Mouse (Mus musculus): ENCODE results near the gene Ehmt2. TPM values are rescaled to one million over a fixed set of nuclear protein-coding genes. Genes with fewer than 3 reads are reported as not detected.
A peak's percentile ranks its signal among the peaks of the same experiment; 100 is the strongest.

The Ehmt2 gene
- polyA plus RNA-seq, 1 experiment, result 372 TPM

GRCm38 (mm10) chr17:34931735-34932098 lies 33.4 kb downstream of the Ehmt2 start:
- Histone ChIP-seq H3K4me3 (ENCODE audit: control insufficient read depth, insufficient read depth, low read length) (peak overlapping the region; percentile 63), H3K36me3 (ENCODE audit: control insufficient read depth, insufficient read depth, low read length) (peaks cover 8% of the 10 kb centered on the region), H3K27me3 (ENCODE audit: control insufficient read depth, insufficient read depth, low read length) (no peaks in the 10 kb centered on the region), H3K27ac (ENCODE audit: control insufficient read depth, insufficient read depth, low read length) (peak overlapping the region; percentile 55), H3K4me1 (replicated peaks; ENCODE audit: control insufficient read depth, insufficient read depth, low read length) (peaks cover 10% of the 10 kb centered on the region)
- TF ChIP-seq CTCF (IDR thresholded peaks at IDR 0.05; ENCODE audit: borderline replicate concordance, control insufficient read depth, extremely low read depth, insufficient read depth, low read length, poor library complexity) (no peak), POLR2A (IDR thresholded peaks at IDR 0.05; ENCODE audit: control insufficient read depth, extremely low read depth, insufficient read depth, low read length, poor library complexity) (no peak)
- WGBS, result 10% methylated on average over 14 of the region's 14 CpGs
- DNase-seq, result peak; percentile 61

- Histone ChIP-seq H3K27ac (ENCODE audit: control insufficient read depth, insufficient read depth, low read length) (peak overlapping the region; percentile 55), H3K4me3 (ENCODE audit: control insufficient read depth, insufficient read depth, low read length) (peak overlapping the region; percentile 63)
Observed at GRCm38 (mm10) chr17:34932287-34932686, 34.0 kb downstream of the Ehmt2 start.

GRCm38 (mm10) chr17:34934031-34934430 lies 35.8 kb downstream of the Ehmt2 start:
- peaks cover 10% of the 10 kb centered on the region for H3K4me1 ChIP-seq (replicated peaks; ENCODE audit: control insufficient read depth, insufficient read depth, low read length)
- no peaks in the 10 kb centered on the region for H3K27me3 ChIP-seq (ENCODE audit: control insufficient read depth, insufficient read depth, low read length)
- no peak overlapping the region for H3K27ac ChIP-seq (ENCODE audit: control insufficient read depth, insufficient read depth, low read length)
- no peak overlapping the region for H3K4me3 ChIP-seq (ENCODE audit: control insufficient read depth, insufficient read depth, low read length)
- H3K36me3 ChIP-seq (ENCODE audit: control insufficient read depth, insufficient read depth, low read length), result peaks cover 8% of the 10 kb centered on the region
- WGBS, result 97% methylated on average over 24 of the region's 24 CpGs
- DNase-seq, result no peak
- TF ChIP-seq POLR2A (IDR thresholded peaks at IDR 0.05; ENCODE audit: control insufficient read depth, extremely low read depth, insufficient read depth, low read length, poor library complexity) (no peak), CTCF (IDR thresholded peaks at IDR 0.05; ENCODE audit: borderline replicate concordance, control insufficient read depth, extremely low read depth, insufficient read depth, low read length, poor library complexity) (no peak)

More at GRCm38 (mm10) chr17:34932287-34932686, 34.0 kb downstream of the Ehmt2 start:
- Histone ChIP-seq H3K27me3 (ENCODE audit: control insufficient read depth, insufficient read depth, low read length) (no peaks in the 10 kb centered on the region), H3K4me1 (replicated peaks; ENCODE audit: control insufficient read depth, insufficient read depth, low read length) (peaks cover 10% of the 10 kb centered on the region), H3K36me3 (ENCODE audit: control insufficient read depth, insufficient read depth, low read length) (peaks cover 8% of the 10 kb centered on the region)
- TF ChIP-seq CTCF (IDR thresholded peaks at IDR 0.05; ENCODE audit: borderline replicate concordance, control insufficient read depth, extremely low read depth, insufficient read depth, low read length, poor library complexity) (no peak), POLR2A (IDR thresholded peaks at IDR 0.05; ENCODE audit: control insufficient read depth, extremely low read depth, insufficient read depth, low read length, poor library complexity) (no peak)
- no peak for DNase-seq
- WGBS, result 36% methylated on average over 8 of the region's 8 CpGs

- no peak for DNase-seq
- H3K36me3 ChIP-seq (ENCODE audit: control insufficient read depth, insufficient read depth, low read length), result peaks cover 8% of the 10 kb centered on the region
- H3K27ac ChIP-seq (ENCODE audit: control insufficient read depth, insufficient read depth, low read length), result no peak overlapping the region
- 74% methylated on average over 8 of the region's 8 CpGs for WGBS
- no peak overlapping the region for H3K4me3 ChIP-seq (ENCODE audit: control insufficient read depth, insufficient read depth, low read length)
- H3K4me1 ChIP-seq (replicated peaks; ENCODE audit: control insufficient read depth, insufficient read depth, low read length), result peaks cover 10% of the 10 kb centered on the region
- TF ChIP-seq POLR2A (IDR thresholded peaks at IDR 0.05; ENCODE audit: control insufficient read depth, extremely low read depth, insufficient read depth, low read length, poor library complexity) (no peak), CTCF (IDR thresholded peaks at IDR 0.05; ENCODE audit: borderline replicate concordance, control insufficient read depth, extremely low read depth, insufficient read depth, low read length, poor library complexity) (no peak)
- no peaks in the 10 kb centered on the region for H3K27me3 ChIP-seq (ENCODE audit: control insufficient read depth, insufficient read depth, low read length)
Observed at GRCm38 (mm10) chr17:34934830-34935229, 36.6 kb downstream of the Ehmt2 start.

GRCm38 (mm10) chr17:34937960-34938505 lies 39.8 kb downstream of the Ehmt2 start:
- Histone ChIP-seq H3K4me3 (ENCODE audit: control insufficient read depth, insufficient read depth, low read length) (no peak overlapping the region), H3K27me3 (ENCODE audit: control insufficient read depth, insufficient read depth, low read length) (no peaks in the 10 kb centered on the region), H3K27ac (ENCODE audit: control insufficient read depth, insufficient read depth, low read length) (no peak overlapping the region), H3K36me3 (ENCODE audit: control insufficient read depth, insufficient read depth, low read length) (peaks cover 8% of the 10 kb centered on the region), H3K4me1 (replicated peaks; ENCODE audit: control insufficient read depth, insufficient read depth, low read length) (no peaks in the 10 kb centered on the region; the same call in 1 of the 2 replicates)
- DNase-seq, result no peak
- TF ChIP-seq CTCF (IDR thresholded peaks at IDR 0.05; ENCODE audit: borderline replicate concordance, control insufficient read depth, extremely low read depth, insufficient read depth, low read length, poor library complexity) (no peak), POLR2A (IDR thresholded peaks at IDR 0.05; ENCODE audit: control insufficient read depth, extremely low read depth, insufficient read depth, low read length, poor library complexity) (no peak)
- 92% methylated on average over 6 of the region's 6 CpGs for WGBS

- no peak overlapping the region for H3K27ac ChIP-seq (ENCODE audit: control insufficient read depth, insufficient read depth, low read length)
Observed at GRCm38 (mm10) chr17:34941344-34942041, 43.2 kb downstream of the Ehmt2 start.

More at GRCm38 (mm10) chr17:34941344-34942041, 43.2 kb downstream of the Ehmt2 start:
- Histone ChIP-seq H3K4me3 (ENCODE audit: control insufficient read depth, insufficient read depth, low read length) (no peak overlapping the region), H3K27me3 (ENCODE audit: control insufficient read depth, insufficient read depth, low read length) (no peaks in the 10 kb centered on the region), H3K4me1 (replicated peaks; ENCODE audit: control insufficient read depth, insufficient read depth, low read length) (no peaks in the 10 kb centered on the region), H3K36me3 (ENCODE audit: control insufficient read depth, insufficient read depth, low read length) (no peaks in the 10 kb centered on the region)
- TF ChIP-seq CTCF (IDR thresholded peaks at IDR 0.05; ENCODE audit: borderline replicate concordance, control insufficient read depth, extremely low read depth, insufficient read depth, low read length, poor library complexity) (no peak), POLR2A (IDR thresholded peaks at IDR 0.05; ENCODE audit: control insufficient read depth, extremely low read depth, insufficient read depth, low read length, poor library complexity) (no peak)
- WGBS, result 75% methylated on average over 15 of the region's 15 CpGs
- DNase-seq, result no peak
